13 mouse cellular contexts compared by ENCODE assay signal in the genomic region with DNA sequence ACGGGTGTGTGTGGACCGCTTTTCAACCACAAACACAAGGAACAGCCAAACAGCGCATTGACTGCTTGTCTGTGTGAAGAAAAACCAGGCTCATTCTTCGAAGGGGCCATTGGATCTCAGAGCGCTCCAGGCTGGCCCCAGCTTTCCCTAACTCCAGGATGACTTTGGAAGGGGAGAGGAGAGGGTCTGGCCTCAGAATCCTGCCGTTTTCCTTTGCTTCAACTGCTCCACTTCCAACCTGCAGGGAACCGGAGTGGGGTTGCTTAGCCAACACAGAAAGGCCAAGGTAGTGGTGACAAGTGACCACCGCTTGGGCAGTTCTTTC. TPM values are rescaled to one million over a fixed set of nuclear protein-coding genes. Genes with fewer than 3 reads are reported as not detected.
DNase-seq lines count a peak whose midpoint lies in the region; ATAC-seq and TF ChIP-seq lines count a peak whose summit lies in the region.
"Had no signal": no experiment of that assay in that cellular context is flagged by ENCODE, and none has a peak within 500 bp of the region (broad histone marks: within the 10 kb centered on the region; RNA-seq: fewer than 3 reads in every experiment).

No protein-coding gene starts in this region.

- no peak for ATAC-seq in kidney, embryonic 15.5 days (replicated peaks; ENCODE audit: low FRiP score)
- ATAC-seq: midbrain, embryonic 13.5 days had no signal

- no peaks in the 10 kb centered on the region for H3K36me3 ChIP-seq in heart, adult 2 months (ENCODE audit: control insufficient read depth, insufficient read depth, low read length)
- H3K36me3 ChIP-seq in kidney, embryonic 15.5 days: no peaks in the 10 kb centered on the region
- H3K36me3 ChIP-seq in E14TG2a.4 (ENCODE audit: insufficient read depth, low read length): no peaks in the 10 kb centered on the region
- no peaks in the 10 kb centered on the region for H3K36me3 ChIP-seq in limb, embryonic 10.5 days
- H3K36me3 ChIP-seq: limb, embryonic 13.5 days; midbrain, embryonic 13.5 days had no signal

- H3K9ac ChIP-seq in heart, adult 2 months (ENCODE audit: low read depth, low read length): peak overlapping the region; percentile 58
- H3K9ac ChIP-seq in kidney, embryonic 15.5 days: no peak overlapping the region
- H3K9ac ChIP-seq: limb, embryonic 13.5 days; midbrain, embryonic 13.5 days had no signal

- no peaks in the 10 kb centered on the region for H3K9me3 ChIP-seq in kidney, embryonic 15.5 days (replicated peaks)
- no peaks in the 10 kb centered on the region for H3K9me3 ChIP-seq in E14TG2a.4 (ENCODE audit: low read length)
- H3K9me3 ChIP-seq in limb, embryonic 10.5 days (replicated peaks): no peaks in the 10 kb centered on the region
- H3K9me3 ChIP-seq: limb, embryonic 13.5 days; midbrain, embryonic 13.5 days had no signal

- intact Hi-C loops in heart, adult 2 months (cut with DNase I): loop anchor here (2.0 kb wide), 1 partner anchor 34 kb away; no protein-coding TSS in a partner anchor
- intact Hi-C loops in heart, postnatal 10 days (cut with DNase I): loop anchor here (2.0 kb wide), 2 partner anchors 18 to 34 kb away; no protein-coding TSS in a partner anchor

- peak overlapping the region; percentile 50; the same call in 1 of the 2 replicates for H3K4me2 ChIP-seq in kidney, embryonic 15.5 days

- no peaks in the 10 kb centered on the region for H3K4me1 ChIP-seq in heart, adult 2 months (ENCODE audit: control insufficient read depth, insufficient read depth, low read length)
- peaks cover 16% of the 10 kb centered on the region for H3K4me1 ChIP-seq in kidney, embryonic 15.5 days
- H3K4me1 ChIP-seq in E14TG2a.4 (replicated peaks; ENCODE audit: low read depth, low read length): peaks cover 25% of the 10 kb centered on the region
- H3K4me1 ChIP-seq in limb, embryonic 10.5 days: peaks cover 15% of the 10 kb centered on the region

- no peak for TF ChIP-seq CTCF in heart, adult 2 months (IDR thresholded peaks at IDR 0.05)
- no peak for TF ChIP-seq CTCF in E14TG2a.4 (conservative IDR thresholded peaks at IDR 0.05; ENCODE audit: low read length)

- no peak for TF ChIP-seq POLR2A in heart, adult 2 months (IDR thresholded peaks at IDR 0.05; ENCODE audit: insufficient read depth, low read depth, low read length)

- TF ChIP-seq EP300 in heart, adult 2 months (IDR thresholded peaks at IDR 0.05; ENCODE audit: insufficient read depth, low read depth, low read length): no peak

- no peaks in the 10 kb centered on the region for H3K79me2 ChIP-seq in heart, adult 2 months (replicated peaks; ENCODE audit: control insufficient read depth, insufficient read depth, low read length)

- 34% methylated on average over 8 of the region's 8 CpGs for WGBS in heart, adult 2 months
- 6% methylated on average over 8 of the region's 8 CpGs for WGBS in kidney, embryonic 15.5 days
- WGBS in limb, embryonic 10.5 days: 1% methylated on average over 8 of the region's 8 CpGs

- H3K27me3 ChIP-seq in heart, adult 2 months (ENCODE audit: control insufficient read depth, insufficient read depth, low read length): peaks cover 8% of the 10 kb centered on the region
- peaks cover 93% of the 10 kb centered on the region for H3K27me3 ChIP-seq in kidney, embryonic 15.5 days
- peaks cover 79% of the 10 kb centered on the region for H3K27me3 ChIP-seq in E14TG2a.4 (ENCODE audit: insufficient read depth, low read length)
- H3K27me3 ChIP-seq in limb, embryonic 10.5 days (ENCODE audit: low read depth, poor library complexity, severe bottlenecking): peaks cover 98% of the 10 kb centered on the region

- peak overlapping the region; percentile 51 for H3K4me3 ChIP-seq in heart, adult 2 months
- peak overlapping the region; percentile 32 for H3K4me3 ChIP-seq in kidney, embryonic 15.5 days (replicated peaks)
- peak overlapping the region; percentile 69 for H3K4me3 ChIP-seq in E14TG2a.4 (replicated peaks; ENCODE audit: low read length)
- 0 out of 2 replicates have a peak overlapping the region, but pooled peaks have one; percentile 35 for H3K4me3 ChIP-seq in limb, embryonic 10.5 days

- DNase-seq in heart, adult 2 months: no peak
- no peak for DNase-seq in heart, postnatal 10 days
- no peak for DNase-seq in kidney, postnatal 10 days
- no peak for DNase-seq in limb, embryonic 10.5 days (ENCODE audit: low spot score)
- no peak for DNase-seq in adrenal gland, adult 2 months
- no peak for DNase-seq in adrenal gland, postnatal 36 days
- DNase-seq: cerebellum, adult 18-20 months had no signal

- H3K27ac ChIP-seq in heart, adult 2 months: peak overlapping the region; percentile 91
- no peak overlapping the region for H3K27ac ChIP-seq in kidney, embryonic 15.5 days
- no peak overlapping the region for H3K27ac ChIP-seq in limb, embryonic 10.5 days
- H3K27ac ChIP-seq: limb, embryonic 13.5 days; midbrain, embryonic 13.5 days had no signal

RNA-seq across cellular contexts. Expression of gene Nkx2-5, which starts 6.3 kb away (rescaled TPM):
- 10 to 100 TPM; 87.1 to 96.3 TPM for total RNA-seq in heart, adult 2 months (2021)
- polyA plus RNA-seq in heart, adult 2 months (2012; rRNA removed): 72.6 and 104 TPM in 2 replicates
- total RNA-seq in heart, postnatal 10 days (2021): 10 to 100 TPM; 77.5 to 93.1 TPM
- not detected in 2 replicates for polyA plus RNA-seq in kidney, embryonic 15.5 days (2015; fragmentation: Nextera tagmentation; extraction: Ambion mirVana)
- polyA plus RNA-seq in limb, embryonic 10.5 days (2016; fragmentation: Nextera tagmentation; extraction: Ambion mirVana): 0.10 and 0.14 TPM in 2 replicates
- total RNA-seq in adrenal gland, adult 2 months (2021): not detected
- 0.16 and 0.26 TPM in 2 replicates for polyA plus RNA-seq in adrenal gland, adult 2 months (2012; rRNA removed)
- total RNA-seq in adrenal gland, postnatal 36 days (2021): not detected
- total RNA-seq: adrenal gland, postnatal 10 days; neutrophil, adult 5-6 weeks had no signal
- polyA plus RNA-seq: limb, embryonic 13.5 days; midbrain, embryonic 13.5 days had no signal

Comparison
In these comparisons a context has a peak if more than half of its experiments do, and no peak if none do; other contexts are left out.
1. RNA of gene Nkx2-5, which starts 6.3 kb away (total RNA-seq): 87.1 to 96.3 TPM in heart, adult 2 months and 77.5 to 93.1 TPM in heart, postnatal 10 days; not detected in adrenal gland, adult 2 months and not detected in adrenal gland, postnatal 36 days; every median in the first group is over 10 times any median in the second.
2. Peak in every context shown above with its lines, with median percentiles within 50 percentile points of each other: H3K4me3 ChIP-seq.